Mouse (Mus musculus) forebrain, embryonic 15.5 days (tissue): Measurements from ENCODE around the gene Trpm5. TPM values are rescaled to one million over a fixed set of nuclear protein-coding genes. Genes with fewer than 3 reads are reported as not detected.

Source experiments
- ATAC-seq: fragments of 200-750 bp; cut with Nextera tagmentation; replicated peaks from 2 replicates; pipeline ENCODE4 v1.8.0; 2017; ENCODE audit warnings: mild to moderate bottlenecking, moderate TSS enrichment, moderate library complexity
- H3K27ac ChIP-seq: fragments of 300-500 bp; sonication (generic); replicated peaks from 2 replicates; pipeline ENCODE4 v1.5.1; 2015; ENCODE audit warnings: mild to moderate bottlenecking, inconsistent platforms
- H3K27me3 ChIP-seq: fragments of 300-500 bp; sonication (generic); 2 replicates; pipeline ENCODE4 v1.6.1; 2015; ENCODE audit warnings: inconsistent platforms
- H3K36me3 ChIP-seq: fragments of 300-500 bp; sonication (generic); 2 replicates; pipeline ENCODE4 v1.6.1; 2015; ENCODE audit warnings: mild to moderate bottlenecking, inconsistent platforms
- H3K4me1 ChIP-seq: fragments of 300-500 bp; sonication (generic); 2 replicates; pipeline ENCODE4 v1.6.1; 2015; ENCODE audit warnings: inconsistent platforms
- H3K4me2 ChIP-seq: fragments of 300-500 bp; sonication (generic); replicated peaks from 2 replicates; pipeline ENCODE4 v1.6.1; 2015; ENCODE audit warnings: mild to moderate bottlenecking, inconsistent platforms
- H3K4me3 ChIP-seq: fragments of 300-500 bp; sonication (generic); 2 replicates; pipeline ENCODE4 v1.5.1; 2015; ENCODE audit warnings: mild to moderate bottlenecking, inconsistent platforms
- H3K9ac ChIP-seq: fragments of 300-500 bp; sonication (generic); replicated peaks from 2 replicates; pipeline ENCODE4 v1.6.1; 2015; ENCODE audit warnings: mild to moderate bottlenecking, inconsistent platforms
- H3K9me3 ChIP-seq: fragments of 300-500 bp; sonication (generic); 2 replicates; pipeline ENCODE4 v1.6.1; 2016; ENCODE audit warnings: inconsistent platforms
- WGBS: fragments of 180-500 bp; shearing (Covaris S2); methylation state at CpG from one replicate; pipeline ENCODE4 v1.1.7; 2015; ENCODE audit warnings: mixed read lengths; 5-methylcytosine and 5-hydroxymethylcytosine counted together
- polyA plus RNA-seq: library from polyadenylated mRNA; unstranded; fragments of >200 nt; fragmentation: Nextera tagmentation; extraction: Ambion mirVana; gene quantifications from 2 replicates; pipeline ENCODE4 v1.2.1, GENCODE M21; 2015

The Trpm5 gene
- polyA plus RNA-seq, 1 experiment from 2014 or later = 1.3 TPM

- H3K27me3 ChIP-seq = no peaks in the 10 kb centered on the region
- H3K4me1 ChIP-seq = no peaks in the 10 kb centered on the region
- WGBS = 93% methylated on average over 2 of the region's 2 CpGs
- no peak overlapping the region for H3K4me3 ChIP-seq
- no peak for ATAC-seq
- no peak overlapping the region for H3K9ac ChIP-seq
- H3K36me3 ChIP-seq = no peaks in the 10 kb centered on the region
- H3K9me3 ChIP-seq = no peaks in the 10 kb centered on the region
- no peak overlapping the region for H3K27ac ChIP-seq
- H3K4me2 ChIP-seq = no peak overlapping the region
Measured at GRCm38 (mm10) chr7:143044049-143044825, 50.2 kb downstream of the Trpm5 start.

- Histone ChIP-seq H3K4me1 (no peaks in the 10 kb centered on the region), H3K36me3 (no peaks in the 10 kb centered on the region), H3K9me3 (no peaks in the 10 kb centered on the region), H3K4me2 (no peak overlapping the region), H3K27ac (no peak overlapping the region), H3K4me3 (no peak overlapping the region), H3K27me3 (no peaks in the 10 kb centered on the region), H3K9ac (no peak overlapping the region)
- WGBS = 87% methylated on average over 3 of the region's 3 CpGs
- ATAC-seq = no peak
Measured at GRCm38 (mm10) chr7:143042897-143043300, 51.5 kb downstream of the Trpm5 start.

- H3K36me3 ChIP-seq = no peaks in the 10 kb centered on the region
- no peak for ATAC-seq
- H3K9me3 ChIP-seq = no peaks in the 10 kb centered on the region
- H3K4me1 ChIP-seq = no peaks in the 10 kb centered on the region
- H3K4me3 ChIP-seq = no peak overlapping the region
- no peaks in the 10 kb centered on the region for H3K27me3 ChIP-seq
- H3K4me2 ChIP-seq = no peak overlapping the region
- no peak overlapping the region for H3K9ac ChIP-seq
- H3K27ac ChIP-seq = no peak overlapping the region
- 77% methylated on average over 3 of the region's 3 CpGs for WGBS
Measured at GRCm38 (mm10) chr7:143042089-143042488, 52.4 kb downstream of the Trpm5 start.

- no peak for ATAC-seq
- WGBS = 84% methylated on average over 3 of the region's 3 CpGs
- H3K27me3 ChIP-seq = no peaks in the 10 kb centered on the region
Measured at GRCm38 (mm10) chr7:143041138-143041822, 53.2 kb downstream of the Trpm5 start.

GRCm38 (mm10) chr7:143040561-143040960 is 53.9 kb downstream of the Trpm5 start:
- no peak overlapping the region for H3K4me2 ChIP-seq
- H3K9ac ChIP-seq = no peak overlapping the region
- no peak for ATAC-seq
- WGBS = 90% methylated on average over 3 of the region's 3 CpGs
- H3K4me1 ChIP-seq = no peaks in the 10 kb centered on the region
- H3K4me3 ChIP-seq = no peak overlapping the region
- no peak overlapping the region for H3K27ac ChIP-seq
- no peaks in the 10 kb centered on the region for H3K27me3 ChIP-seq
- no peaks in the 10 kb centered on the region for H3K36me3 ChIP-seq
- no peaks in the 10 kb centered on the region for H3K9me3 ChIP-seq

More at GRCm38 (mm10) chr7:143041138-143041822, 53.2 kb downstream of the Trpm5 start:
- no peaks in the 10 kb centered on the region for H3K4me1 ChIP-seq
- H3K4me3 ChIP-seq = no peak overlapping the region
- no peaks in the 10 kb centered on the region for H3K9me3 ChIP-seq
- no peak overlapping the region for H3K9ac ChIP-seq
- no peak overlapping the region for H3K4me2 ChIP-seq
- H3K36me3 ChIP-seq = no peaks in the 10 kb centered on the region
- H3K27ac ChIP-seq = no peak overlapping the region

- Histone ChIP-seq H3K4me1 (no peaks in the 10 kb centered on the region), H3K9ac (no peak overlapping the region), H3K9me3 (no peaks in the 10 kb centered on the region), H3K4me3 (no peak overlapping the region), H3K36me3 (0 out of 2 replicates have a peak, but pooled peaks cover 5% of the 10 kb centered on the region), H3K27ac (no peak overlapping the region), H3K27me3 (no peaks in the 10 kb centered on the region), H3K4me2 (no peak overlapping the region)
- no peak for ATAC-seq
- WGBS = 95% methylated on average over 3 of the region's 3 CpGs
Measured at GRCm38 (mm10) chr7:143038174-143038931, 56.1 kb downstream of the Trpm5 start.

GRCm38 (mm10) chr7:143037306-143037705 is 57.1 kb downstream of the Trpm5 start:
- ATAC-seq = no peak
- Histone ChIP-seq H3K9me3 (no peaks in the 10 kb centered on the region), H3K27me3 (no peaks in the 10 kb centered on the region), H3K9ac (no peak overlapping the region), H3K4me2 (no peak overlapping the region), H3K36me3 (0 out of 2 replicates have a peak, but pooled peaks cover 7% of the 10 kb centered on the region), H3K27ac (no peak overlapping the region), H3K4me3 (no peak overlapping the region), H3K4me1 (no peaks in the 10 kb centered on the region)
- WGBS = 95% methylated on average over 4 of the region's 4 CpGs

GRCm38 (mm10) chr7:143036787-143037186 is 57.7 kb downstream of the Trpm5 start:
- no peak overlapping the region for H3K4me3 ChIP-seq
- H3K4me1 ChIP-seq = no peaks in the 10 kb centered on the region
- ATAC-seq = no peak
- H3K27ac ChIP-seq = no peak overlapping the region
- H3K36me3 ChIP-seq = 0 out of 2 replicates have a peak, but pooled peaks cover 7% of the 10 kb centered on the region
- no peaks in the 10 kb centered on the region for H3K27me3 ChIP-seq
- WGBS = 80% methylated on average over 3 of the region's 3 CpGs
- H3K9ac ChIP-seq = no peak overlapping the region
- H3K4me2 ChIP-seq = no peak overlapping the region
- H3K9me3 ChIP-seq = no peaks in the 10 kb centered on the region

GRCm38 (mm10) chr7:143034519-143035450 is 59.7 kb downstream of the Trpm5 start:
- ATAC-seq = no peak
- Histone ChIP-seq H3K9ac (no peak overlapping the region), H3K4me3 (no peak overlapping the region), H3K27ac (no peak overlapping the region), H3K27me3 (no peaks in the 10 kb centered on the region), H3K4me1 (no peaks in the 10 kb centered on the region), H3K36me3 (0 out of 2 replicates have a peak, but pooled peaks cover 7% of the 10 kb centered on the region), H3K4me2 (no peak overlapping the region), H3K9me3 (no peaks in the 10 kb centered on the region)
- whole genome bisulfite sequencing = 94% methylated on average over 8 of the region's 8 CpGs

- no peaks in the 10 kb centered on the region for H3K9me3 ChIP-seq
- H3K4me2 ChIP-seq = no peak overlapping the region
- 0 out of 2 replicates have a peak, but pooled peaks cover 7% of the 10 kb centered on the region for H3K36me3 ChIP-seq
- no peak overlapping the region for H3K9ac ChIP-seq
- WGBS = 89% methylated on average over 2 of the region's 2 CpGs
- no peak overlapping the region for H3K27ac ChIP-seq
- H3K4me1 ChIP-seq = no peaks in the 10 kb centered on the region
- no peak overlapping the region for H3K4me3 ChIP-seq
- H3K27me3 ChIP-seq = no peaks in the 10 kb centered on the region
- no peak for ATAC-seq
Measured at GRCm38 (mm10) chr7:143034112-143034511, 60.3 kb downstream of the Trpm5 start.

- H3K36me3 ChIP-seq = 0 out of 2 replicates have a peak, but pooled peaks cover 7% of the 10 kb centered on the region
- no peaks in the 10 kb centered on the region for H3K27me3 ChIP-seq
- ATAC-seq = no peak
- H3K4me2 ChIP-seq = no peak overlapping the region
- no peaks in the 10 kb centered on the region for H3K9me3 ChIP-seq
- WGBS = 76% methylated on average over 4 of the region's 4 CpGs
- H3K4me3 ChIP-seq = no peak overlapping the region
- no peak overlapping the region for H3K27ac ChIP-seq
- H3K4me1 ChIP-seq = no peaks in the 10 kb centered on the region
- no peak overlapping the region for H3K9ac ChIP-seq
Measured at GRCm38 (mm10) chr7:143033581-143033980, 60.9 kb downstream of the Trpm5 start.
